In the genomic region with DNA sequence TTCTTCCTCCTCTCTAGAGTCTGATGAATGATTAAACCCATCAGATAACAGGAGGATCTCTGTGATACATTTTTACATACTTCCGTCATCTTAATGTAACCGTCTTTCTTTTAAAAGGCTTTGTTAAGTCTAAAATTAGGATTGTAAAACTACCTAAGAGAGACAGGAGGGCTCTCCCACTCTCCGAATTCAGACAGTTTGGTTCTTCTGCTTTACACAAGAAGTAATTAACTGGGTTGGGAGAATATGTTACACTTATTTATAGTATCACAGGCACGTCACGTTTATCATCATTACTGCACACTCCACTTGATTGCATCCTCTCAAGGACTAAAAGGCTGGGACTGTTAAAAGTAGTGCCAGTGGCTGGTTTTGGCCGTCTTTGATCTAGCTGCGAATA, we compare ENCODE assay signal across 26 mouse cellular contexts.
"Had no signal": no experiment of that assay in that cellular context is flagged by ENCODE, and none has a peak within 500 bp of the region (broad histone marks: within the 10 kb centered on the region; RNA-seq: fewer than 3 reads in every experiment).

No protein-coding gene starts in this region.

- H3K4me3 ChIP-seq: heart, embryonic 13.5 days; heart, embryonic 15.5 days; hindbrain, embryonic 13.5 days; hindbrain, embryonic 15.5 days; kidney, embryonic 15.5 days; limb, embryonic 13.5 days; limb, embryonic 15.5 days; liver, embryonic 12.5 days had no signal

- H3K27me3 ChIP-seq: heart, embryonic 13.5 days; heart, embryonic 15.5 days; hindbrain, embryonic 13.5 days; hindbrain, embryonic 15.5 days; kidney, embryonic 15.5 days; limb, embryonic 13.5 days; limb, embryonic 15.5 days; liver, embryonic 12.5 days had no signal

- H3K27ac ChIP-seq: heart, embryonic 13.5 days; hindbrain, embryonic 13.5 days; hindbrain, embryonic 15.5 days; hindbrain, postnatal 0 days; kidney, embryonic 15.5 days; kidney, postnatal 0 days; limb, embryonic 13.5 days; limb, embryonic 15.5 days; liver, embryonic 12.5 days; liver, embryonic 14.5 days had no signal

- ATAC-seq: intestine, embryonic 16.5 days; liver, embryonic 12.5 days had no signal

- H3K36me3 ChIP-seq: heart, embryonic 13.5 days; heart, embryonic 15.5 days; hindbrain, embryonic 15.5 days; kidney, embryonic 15.5 days; limb, embryonic 13.5 days; limb, embryonic 15.5 days; liver, embryonic 12.5 days had no signal

- H3K4me2 ChIP-seq: heart, embryonic 11.5 days; heart, embryonic 13.5 days; heart, embryonic 15.5 days; hindbrain, embryonic 13.5 days; hindbrain, embryonic 15.5 days; kidney, embryonic 15.5 days; limb, embryonic 13.5 days; limb, embryonic 15.5 days; liver, embryonic 12.5 days had no signal

- H3K9ac ChIP-seq: heart, embryonic 13.5 days; heart, embryonic 15.5 days; hindbrain, embryonic 13.5 days; hindbrain, embryonic 15.5 days; kidney, embryonic 15.5 days; limb, embryonic 13.5 days; limb, embryonic 15.5 days; liver, embryonic 12.5 days; liver, embryonic 14.5 days had no signal

- DNase-seq: gastrocnemius, postnatal 14 days; gastrocnemius, postnatal 36 days; heart, adult 18-20 months; heart, postnatal 14 days; heart, postnatal 36 days; kidney, adult 11 months; kidney, adult 2 months; kidney, adult 9 months; kidney, postnatal 14 days; kidney, postnatal 36 days; layer of hippocampus, adult 9-11 months; layer of hippocampus, postnatal 36 days; left cerebral cortex, postnatal 4 days had no signal

- H3K9me3 ChIP-seq: heart, embryonic 13.5 days; heart, embryonic 15.5 days; hindbrain, embryonic 13.5 days; hindbrain, embryonic 15.5 days; kidney, embryonic 15.5 days; limb, embryonic 13.5 days; limb, embryonic 15.5 days; liver, embryonic 12.5 days had no signal
